Mouse (Mus musculus) midbrain, embryonic 16.5 days (tissue): Measurements from ENCODE around the gene Scai. TPM values are rescaled to one million over a fixed set of nuclear protein-coding genes. Genes with fewer than 3 reads are reported as not detected.
"Not testable (repeated sequence)": the region's sequence is repeated elsewhere in the genome, so short reads cannot be mapped to it uniquely, and the experiment has no call there.

Source experiments
- ATAC-seq: fragments of 200-750 bp; cut with Nextera tagmentation; 2 replicates; pipeline ENCODE4 v1.8.0; 2017; ENCODE audit warnings: moderate TSS enrichment
- H3K27ac ChIP-seq: fragments of 300-500 bp; sonication (generic); 2 replicates; pipeline ENCODE4 v1.5.1; 2014; ENCODE audit warnings: mild to moderate bottlenecking, low read length, mixed read lengths
- H3K27me3 ChIP-seq: fragments of 300-500 bp; sonication (generic); 2 replicates; pipeline ENCODE4 v1.6.1; 2014; ENCODE audit warnings: low read depth, low read length, mixed read lengths; ENCODE audit not compliant: control insufficient read depth, insufficient read depth
- H3K36me3 ChIP-seq: fragments of 300-500 bp; sonication (generic); 2 replicates; pipeline ENCODE4 v1.6.1; 2014; ENCODE audit warnings: mild to moderate bottlenecking, low read length, moderate library complexity, mixed read lengths; ENCODE audit not compliant: control insufficient read depth, insufficient read depth
- H3K4me1 ChIP-seq: fragments of 300-500 bp; sonication (generic); 2 replicates; pipeline ENCODE4 v1.6.1; 2014; ENCODE audit warnings: mild to moderate bottlenecking, low read length, mixed read lengths; ENCODE audit not compliant: control insufficient read depth, insufficient read depth
- H3K4me2 ChIP-seq: fragments of 300-500 bp; sonication (generic); 2 replicates; pipeline ENCODE4 v1.6.1; 2014; ENCODE audit warnings: mild to moderate bottlenecking, low read length, mixed read lengths
- H3K4me3 ChIP-seq: fragments of 300-500 bp; sonication (generic); 2 replicates; pipeline ENCODE4 v1.5.1; 2014; ENCODE audit warnings: low read depth, mild to moderate bottlenecking, low read length, moderate library complexity, mixed read lengths
- H3K9ac ChIP-seq: fragments of 300-500 bp; sonication (generic); 2 replicates; pipeline ENCODE4 v1.6.1; 2014; ENCODE audit warnings: low read depth, low read length, mixed read lengths
- H3K9me3 ChIP-seq: fragments of 300-500 bp; sonication (generic); replicated peaks from 2 replicates; pipeline ENCODE4 v1.6.1; 2014; ENCODE audit warnings: mild to moderate bottlenecking, low read length, mixed read lengths; ENCODE audit not compliant: control insufficient read depth, poor library complexity, severe bottlenecking
- WGBS: fragments of 180-500 bp; shearing (Covaris S2); extraction: QIAGEN DNeasy Blood & Tissue Kit; methylation state at CpG from one replicate; pipeline ENCODE4 v1.1.7; 2014; 5-methylcytosine and 5-hydroxymethylcytosine counted together
- polyA plus RNA-seq: library from polyadenylated mRNA; unstranded; fragments of >200 nt; fragmentation: Nextera tagmentation; extraction: Ambion mirVana; gene quantifications from 2 replicates; pipeline ENCODE4 v1.2.1, GENCODE M21; 2015

Gene Scai
- polyA plus RNA-seq, 1 experiment from 2014 or later, result 18.7 TPM

GRCm38 (mm10) chr2:39110514-39110913, 80.0 kb downstream of the Scai start:
- H3K4me1 ChIP-seq, result no peaks in the 10 kb centered on the region
- H3K9ac ChIP-seq, result no peak overlapping the region
- no peak overlapping the region for H3K27ac ChIP-seq
- peaks cover 9% of the 10 kb centered on the region for H3K36me3 ChIP-seq
- no peaks in the 10 kb centered on the region for H3K27me3 ChIP-seq
- no peak overlapping the region for H3K4me3 ChIP-seq
- no peak overlapping the region for H3K4me2 ChIP-seq
- no peaks in the 10 kb centered on the region for H3K9me3 ChIP-seq
- ATAC-seq, result no peak

- not testable (repeated sequence) for H3K4me1 ChIP-seq, H3K27ac ChIP-seq, H3K9me3 ChIP-seq, H3K4me3 ChIP-seq, H3K27me3 ChIP-seq, ATAC-seq, H3K4me2 ChIP-seq, H3K9ac ChIP-seq
- H3K36me3 ChIP-seq, result peaks cover 15% of the 10 kb centered on the region
Observed at GRCm38 (mm10) chr2:39109712-39110111, 80.8 kb downstream of the Scai start.

DNA sequence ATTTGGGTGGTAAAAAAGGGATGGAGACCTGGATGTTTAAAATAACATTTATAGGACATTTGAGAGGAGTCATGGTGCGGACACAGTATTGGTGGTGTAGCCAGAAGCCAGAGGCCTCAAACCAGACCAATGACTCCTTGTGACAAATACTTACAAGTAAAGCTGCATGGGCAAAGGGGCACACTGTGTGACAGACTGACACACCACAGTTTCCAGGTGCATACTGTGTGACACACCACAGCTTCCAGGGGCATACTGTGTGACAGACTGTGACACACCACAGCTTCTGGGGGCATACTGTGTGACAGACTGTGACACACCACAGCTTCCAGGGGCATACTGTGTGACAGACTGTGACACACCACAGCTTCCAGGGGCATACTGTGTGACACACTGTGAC, 90.6 kb downstream of the Scai start:
- WGBS, result 94% methylated on average over 1 of the region's 1 CpGs
- H3K36me3 ChIP-seq, result peaks cover 27% of the 10 kb centered on the region
- H3K27me3 ChIP-seq, H3K4me2 ChIP-seq, H3K4me3 ChIP-seq, H3K9me3 ChIP-seq, H3K9ac ChIP-seq, ATAC-seq, H3K27ac ChIP-seq, H3K4me1 ChIP-seq: not testable (repeated sequence)

- Histone ChIP-seq H3K4me1 (no peaks in the 10 kb centered on the region), H3K27me3 (no peaks in the 10 kb centered on the region), H3K4me2 (no peak overlapping the region), H3K36me3 (peaks cover 25% of the 10 kb centered on the region), H3K27ac (no peak overlapping the region), H3K4me3 (no peak overlapping the region), H3K9me3 (no peaks in the 10 kb centered on the region), H3K9ac (no peak overlapping the region)
- no peak for ATAC-seq
Observed at GRCm38 (mm10) chr2:39097993-39098392, 92.5 kb downstream of the Scai start.

GRCm38 (mm10) chr2:39091966-39092365, 98.6 kb downstream of the Scai start:
- Histone ChIP-seq H3K36me3 (peaks cover 16% of the 10 kb centered on the region), H3K9me3 (no peaks in the 10 kb centered on the region), H3K9ac (no peak overlapping the region), H3K27ac (no peak overlapping the region), H3K4me3 (no peak overlapping the region), H3K4me2 (no peak overlapping the region), H3K27me3 (no peaks in the 10 kb centered on the region), H3K4me1 (no peaks in the 10 kb centered on the region)
- 97% methylated on average over 1 of the region's 1 CpGs for WGBS
- ATAC-seq, result no peak

DNA sequence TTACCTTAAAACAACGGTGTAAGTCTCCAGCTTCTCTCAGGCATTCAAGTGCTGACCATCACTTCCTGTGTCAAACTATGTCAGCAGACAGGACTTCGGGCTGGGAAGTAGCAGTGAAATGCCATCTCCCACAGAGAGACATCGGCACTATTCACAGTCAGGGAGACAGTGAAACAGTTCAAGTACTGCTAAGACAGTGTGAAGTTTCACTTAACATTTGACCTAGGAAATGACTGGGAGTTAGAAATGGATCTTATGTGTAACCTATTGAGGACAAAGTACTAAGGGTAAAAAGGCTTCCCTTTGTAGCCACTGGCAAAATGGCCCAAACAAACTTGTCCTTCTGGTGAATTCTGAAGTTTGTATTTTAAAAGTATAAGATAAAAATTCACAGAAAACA, 107.8 kb downstream of the Scai start:
- Histone ChIP-seq H3K27ac (no peak overlapping the region), H3K9ac (no peak overlapping the region), H3K4me1 (no peaks in the 10 kb centered on the region), H3K36me3 (peaks cover 29% of the 10 kb centered on the region), H3K27me3 (no peaks in the 10 kb centered on the region), H3K4me3 (no peak overlapping the region), H3K4me2 (no peak overlapping the region), H3K9me3 (no peaks in the 10 kb centered on the region)
- 90% methylated on average over 3 of the region's 3 CpGs for WGBS
- ATAC-seq, result no peak

- no peak overlapping the region for H3K4me2 ChIP-seq
- no peak for ATAC-seq
- no peaks in the 10 kb centered on the region for H3K9me3 ChIP-seq
- H3K4me1 ChIP-seq, result no peaks in the 10 kb centered on the region
- H3K36me3 ChIP-seq, result no peaks in the 10 kb centered on the region
- no peaks in the 10 kb centered on the region for H3K27me3 ChIP-seq
- H3K27ac ChIP-seq, result no peak overlapping the region
- no peak overlapping the region for H3K9ac ChIP-seq
- H3K4me3 ChIP-seq, result no peak overlapping the region
Observed at GRCm38 (mm10) chr2:39070666-39071065, 119.9 kb downstream of the Scai start.

DNA sequence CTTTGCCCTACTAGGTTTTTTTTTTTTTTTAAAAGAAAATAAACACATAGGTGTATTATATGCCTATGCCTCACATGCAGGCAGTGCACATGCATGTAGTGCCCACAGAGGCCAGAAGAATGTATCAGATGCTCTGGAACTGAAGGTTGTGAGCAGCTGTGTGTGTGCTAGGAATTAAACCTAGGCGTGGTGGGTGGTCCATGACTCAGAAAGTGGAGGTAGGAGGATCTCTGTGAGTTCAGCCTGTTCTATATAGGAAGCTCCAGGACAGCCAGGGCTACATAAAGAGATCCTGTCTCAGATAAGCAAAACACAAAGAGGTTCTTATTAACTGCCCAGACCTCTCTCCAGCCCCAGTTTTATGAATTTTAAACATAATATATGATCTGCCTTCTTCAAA, 121.4 kb downstream of the Scai start:
- Histone ChIP-seq H3K4me1 (peaks cover 7% of the 10 kb centered on the region), H3K4me3 (no peak overlapping the region), H3K27ac (no peak overlapping the region), H3K9me3 (no peaks in the 10 kb centered on the region), H3K36me3 (no peaks in the 10 kb centered on the region), H3K9ac (no peak overlapping the region), H3K4me2 (no peak overlapping the region), H3K27me3 (no peaks in the 10 kb centered on the region)
- no peak for ATAC-seq
- 82% methylated on average over 1 of the region's 1 CpGs for WGBS

DNA sequence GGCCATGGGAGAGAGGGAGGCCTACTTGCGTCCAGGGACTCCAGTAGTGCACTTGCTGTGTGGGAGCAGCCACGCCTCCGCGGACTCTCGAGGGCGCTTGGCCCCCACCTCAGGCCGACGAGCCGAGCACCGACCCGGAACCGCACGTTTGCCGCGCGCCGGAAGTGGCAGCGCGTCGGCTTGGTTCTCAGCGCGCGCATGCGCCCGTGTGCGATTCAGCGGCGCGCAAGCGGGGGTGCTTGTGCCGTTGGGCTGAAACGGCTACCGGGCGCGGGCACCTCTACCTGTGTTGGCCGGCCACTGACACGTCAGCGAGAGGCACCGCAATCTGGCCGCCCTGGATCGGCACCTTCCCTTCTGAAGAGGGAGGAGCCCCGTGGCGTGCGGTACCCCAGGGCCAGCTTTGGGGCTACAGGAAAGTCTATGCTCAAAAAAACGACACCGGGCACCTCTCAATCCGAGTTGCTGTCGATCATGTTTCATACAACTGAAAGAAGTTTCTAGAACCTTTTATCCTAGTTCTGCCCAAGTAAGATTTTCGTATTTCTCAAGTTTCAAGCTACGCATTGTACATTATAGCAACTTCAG, 125.0 kb downstream of the Scai start, which contains the start of gene Golga1:
Gene Golga1 (minus strand): TSS at position 142 of the 588 bp plus-strand sequence.
- Histone ChIP-seq H3K4me2 (peak within 1 kb of the TSS; percentile 88), H3K4me1 (peaks cover 9% of the 10 kb centered on the region), H3K9me3 (no peaks in the 10 kb centered on the region), H3K27ac (peak within 1 kb of the TSS; percentile 82), H3K9ac (peak within 1 kb of the TSS; percentile 95), H3K36me3 (peaks cover 5% of the 10 kb centered on the region; the same call in 1 of the 2 replicates), H3K4me3 (peak within 1 kb of the TSS; percentile 68), H3K27me3 (no peaks in the 10 kb centered on the region)
- peak; percentile 99 for ATAC-seq
- WGBS, result under 1% methylated on average over 50 of the region's 50 CpGs
